Comparison of ENCODE assay signal across 1 mouse cellular context in genomic region chr10:80343425-80343895, GRCm38 (mm10).
TF ChIP-seq lines count a peak whose summit lies in the region.

No protein-coding gene starts in this region.

TF ChIP-seq in MEL, 35 proteins besides CTCF, POLR2A, EP300 and RAD21 (continued from another document):
- peak; percentile 44; the same call in 1 of the 2 replicates for TF ChIP-seq MAX (IDR thresholded peaks at IDR 0.05; ENCODE audit: low read length)
